Mouse (Mus musculus) heart, embryonic 16.5 days (tissue): Measurements from ENCODE around the gene Anp32e. TPM values are rescaled to one million over a fixed set of nuclear protein-coding genes. Genes with fewer than 3 reads are reported as not detected.

ENCODE experiments used
- ATAC-seq: fragments of 200-750 bp; cut with Nextera tagmentation; replicated peaks from 2 replicates; pipeline ENCODE4 v1.8.0; 2017; ENCODE audit warnings: moderate number of reproducible peaks; ENCODE audit not compliant: insufficient read depth, low FRiP score; ENCODE audit errors: extremely low read depth
- H3K27ac ChIP-seq: fragments of 300-500 bp; sonication (generic); 2 replicates; pipeline ENCODE4 v1.5.1; 2014; ENCODE audit warnings: mild to moderate bottlenecking, low read length, control low read depth, moderate library complexity
- H3K27me3 ChIP-seq: fragments of 300-500 bp; sonication (generic); 2 replicates; pipeline ENCODE4 v1.6.1; 2014; ENCODE audit warnings: low read length, mixed read lengths; ENCODE audit not compliant: control insufficient read depth, insufficient read depth
- H3K36me3 ChIP-seq: fragments of 300-500 bp; sonication (generic); 2 replicates; pipeline ENCODE4 v1.6.1; 2014; ENCODE audit not compliant: control insufficient read depth, insufficient read depth
- H3K4me1 ChIP-seq: fragments of 300-500 bp; sonication (generic); 2 replicates; pipeline ENCODE4 v1.6.1; 2014; ENCODE audit warnings: low read length, mixed read lengths; ENCODE audit not compliant: control insufficient read depth, insufficient read depth
- H3K4me2 ChIP-seq: fragments of 300-500 bp; sonication (generic); 2 replicates; pipeline ENCODE4 v1.6.1; 2014; ENCODE audit warnings: low read depth, mild to moderate bottlenecking, control low read depth, low read length
- H3K4me3 ChIP-seq: fragments of 300-500 bp; sonication (generic); 2 replicates; pipeline ENCODE4 v1.5.1; 2014; ENCODE audit warnings: mild to moderate bottlenecking, control low read depth, low read length
- H3K9ac ChIP-seq: fragments of 300-500 bp; sonication (generic); 2 replicates; pipeline ENCODE4 v1.6.1; 2014; ENCODE audit warnings: low read length, control low read depth
- H3K9me3 ChIP-seq: fragments of 300-500 bp; sonication (generic); replicated peaks from 2 replicates; pipeline ENCODE4 v1.6.1; 2016; ENCODE audit warnings: low read length; ENCODE audit not compliant: control insufficient read depth
- WGBS: fragments of 180-500 bp; shearing (Covaris S2); extraction: QIAGEN DNeasy Blood & Tissue Kit; methylation state at CpG from one replicate; pipeline ENCODE4 v1.1.7; 2014; 5-methylcytosine and 5-hydroxymethylcytosine counted together
- polyA plus RNA-seq: library from polyadenylated mRNA; unstranded; fragments of >200 nt; fragmentation: Nextera tagmentation; extraction: Ambion mirVana; gene quantifications from 2 replicates; pipeline ENCODE4 v1.2.1, GENCODE M21; 2015

The Anp32e gene
- polyA plus RNA-seq: 188 and 233 TPM in 2 replicates

DNA sequence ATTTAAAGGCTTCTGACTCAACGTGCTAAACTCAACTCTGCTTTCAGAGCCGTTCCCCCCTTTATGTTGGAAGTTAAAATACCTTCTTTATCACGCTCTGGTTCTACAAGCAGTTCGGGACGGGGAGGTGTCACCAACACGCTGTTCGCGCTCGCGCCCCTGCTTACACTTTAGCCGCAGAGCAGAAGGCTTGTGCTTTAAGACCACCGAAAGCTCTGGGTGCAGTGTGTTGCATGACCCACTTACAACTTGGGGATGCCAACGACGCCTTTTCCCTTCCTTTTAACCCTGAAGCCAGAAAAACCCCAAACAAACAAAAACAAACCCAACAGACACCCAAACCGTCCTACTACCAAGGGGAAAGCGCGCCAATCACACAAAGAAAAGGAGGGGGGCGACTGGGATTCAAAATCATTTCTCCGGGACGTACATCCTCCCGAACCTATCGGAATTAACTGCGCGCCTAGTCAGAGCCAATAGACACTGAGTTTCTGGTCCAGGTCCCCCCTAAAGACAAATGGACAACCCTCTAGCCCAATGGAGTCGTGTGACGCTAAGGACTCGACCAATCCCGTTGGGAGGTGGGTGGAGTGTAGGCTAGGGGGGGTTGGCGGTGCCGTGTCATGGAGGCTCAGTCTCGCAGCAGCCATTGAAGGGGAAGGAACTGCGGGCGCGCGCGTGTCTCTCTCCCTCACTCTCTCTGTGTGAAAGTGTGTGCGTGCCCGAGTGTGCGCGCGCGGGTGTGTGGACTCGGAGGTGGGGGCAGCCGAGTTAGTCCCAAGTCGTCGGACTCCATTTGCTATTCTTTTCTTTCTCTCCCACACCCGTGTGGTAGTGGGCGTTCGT, at the start of gene Anp32e:
Gene Anp32e (plus strand): TSS at position 589 of the 846 bp plus-strand sequence.
- ATAC-seq: peak; percentile 99
- Histone ChIP-seq H3K4me1 (peaks cover 13% of the 10 kb centered on the region), H3K4me2 (peak within 1 kb of the TSS; percentile 76), H3K27me3 (no peaks in the 10 kb centered on the region), H3K4me3 (peak within 1 kb of the TSS; percentile 93), H3K27ac (peak within 1 kb of the TSS; percentile 90), H3K9ac (peak within 1 kb of the TSS; percentile 98), H3K36me3 (peaks cover 1% of the 10 kb centered on the region; the same call in 1 of the 2 replicates), H3K9me3 (no peaks in the 10 kb centered on the region)
- whole genome bisulfite sequencing: under 1% methylated on average over 49 of the region's 49 CpGs

DNA sequence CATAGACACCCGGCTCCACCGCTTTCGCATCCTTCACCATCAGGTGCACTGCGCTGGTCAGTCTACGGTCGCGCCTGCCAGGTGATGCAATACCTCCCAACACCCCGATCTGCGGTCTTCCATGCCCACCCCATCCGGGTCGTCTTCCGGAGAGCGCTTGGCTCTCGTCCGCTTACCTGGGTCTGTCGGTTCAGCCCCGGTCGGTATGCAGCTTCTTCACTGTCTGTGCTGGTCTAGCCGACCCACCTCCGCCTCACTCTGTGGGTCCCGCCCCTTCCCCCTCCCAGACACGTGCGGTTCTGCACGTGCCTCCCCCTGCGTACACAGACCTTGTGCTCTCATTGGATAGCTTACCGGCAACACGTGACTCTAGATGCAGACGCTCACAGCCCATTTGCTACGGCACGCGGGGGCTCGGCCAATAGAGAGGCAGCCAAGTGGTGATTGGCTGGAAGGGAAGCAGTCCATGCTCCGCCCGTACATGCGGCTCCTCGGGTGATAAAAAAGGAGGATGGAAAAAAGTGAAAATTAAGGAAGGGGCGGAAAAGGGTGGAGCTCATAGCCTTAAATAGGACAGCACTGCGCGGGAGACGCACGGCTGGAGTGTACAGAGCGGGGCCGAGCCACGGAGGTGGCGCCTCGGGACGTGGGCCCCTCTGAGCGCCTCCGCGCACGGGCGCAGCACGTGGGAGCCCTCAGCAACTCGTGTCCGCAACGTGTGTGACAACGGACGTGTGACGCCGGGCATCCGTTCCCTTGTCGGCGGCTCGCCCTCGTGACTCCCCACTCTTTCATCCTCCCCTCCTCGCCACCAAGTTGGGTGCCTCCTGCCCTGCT, 46.8 kb upstream of the Anp32e start, which contains the start of gene Ciart:
Gene Ciart (minus strand): TSS at position 273 of the 837 bp plus-strand sequence.
- Histone ChIP-seq H3K4me2 (peak within 1 kb of the TSS; percentile 100), H3K9ac (peak within 1 kb of the TSS; percentile 66), H3K9me3 (no peaks in the 10 kb centered on the region), H3K27me3 (no peaks in the 10 kb centered on the region), H3K36me3 (peaks cover 8% of the 10 kb centered on the region; the same call in 1 of the 2 replicates), H3K4me1 (peaks cover 16% of the 10 kb centered on the region), H3K4me3 (peak within 1 kb of the TSS; percentile 66), H3K27ac (peak within 1 kb of the TSS; percentile 69)
- WGBS: under 1% methylated on average over 65 of the region's 66 CpGs
- peak; percentile 96 for ATAC-seq

DNA sequence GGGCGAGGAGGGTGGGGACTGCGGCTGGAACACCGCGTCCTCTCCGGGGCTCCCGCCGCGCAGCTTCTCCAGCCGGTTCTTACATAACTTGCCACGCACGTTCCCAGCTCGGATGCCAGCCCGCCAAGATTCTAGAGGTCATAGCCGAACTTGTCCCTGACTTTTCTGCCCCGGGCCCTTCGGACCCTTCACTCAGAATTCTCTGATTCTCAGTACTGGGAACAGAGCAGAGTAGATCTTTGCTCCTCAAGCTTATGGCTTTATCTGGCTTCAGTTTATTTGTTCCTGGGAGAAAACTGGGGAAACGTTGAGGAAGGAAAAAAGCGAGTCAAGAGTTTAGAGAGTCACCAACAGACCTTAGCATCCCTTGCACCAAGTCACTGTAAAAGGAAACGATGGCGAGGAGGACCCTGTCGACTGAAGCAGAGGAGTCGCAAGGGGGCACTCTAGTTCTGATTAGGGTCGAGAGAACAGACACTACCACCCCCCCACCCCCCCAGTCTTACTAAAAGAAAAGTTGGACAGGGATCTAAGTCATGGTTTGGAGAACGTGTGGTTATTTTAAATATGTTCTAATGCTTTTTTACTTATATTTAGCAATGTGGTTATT, 46.1 kb upstream of the Anp32e start:
- Histone ChIP-seq H3K27ac (peak overlapping the region; percentile 69), H3K4me1 (peaks cover 16% of the 10 kb centered on the region), H3K9ac (peak overlapping the region; percentile 66), H3K36me3 (peaks cover 8% of the 10 kb centered on the region; the same call in 1 of the 2 replicates), H3K4me2 (peak overlapping the region; percentile 100), H3K4me3 (peak overlapping the region; percentile 66), H3K9me3 (no peaks in the 10 kb centered on the region), H3K27me3 (no peaks in the 10 kb centered on the region)
- ATAC-seq: 0 out of 2 replicates have a peak, but pooled peaks have one; percentile 24
- 2% methylated on average over 24 of the region's 24 CpGs for WGBS

DNA sequence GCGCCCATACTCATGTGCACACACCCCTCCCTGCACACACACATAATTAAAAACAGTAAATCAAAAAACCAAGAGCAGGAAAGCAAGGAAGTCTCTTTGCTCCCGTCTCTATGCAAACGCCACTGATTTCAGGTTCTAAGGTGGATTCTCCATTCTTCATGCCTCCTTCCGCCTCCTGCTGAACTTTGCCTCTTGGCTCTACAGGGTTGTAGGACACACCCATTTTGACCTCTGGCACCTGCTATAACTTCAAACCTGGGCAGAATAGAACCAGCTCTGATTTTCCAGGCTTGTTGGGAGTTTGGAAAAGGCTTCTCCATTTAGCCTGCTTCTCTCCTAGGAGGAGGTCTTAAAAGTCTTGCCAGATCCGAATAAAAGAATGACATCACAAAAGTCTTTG, 44.6 kb upstream of the Anp32e start:
- Histone ChIP-seq H3K4me3 (no peak overlapping the region), H3K27ac (no peak overlapping the region), H3K27me3 (no peaks in the 10 kb centered on the region), H3K9me3 (no peaks in the 10 kb centered on the region), H3K9ac (no peak overlapping the region), H3K4me1 (peaks cover 16% of the 10 kb centered on the region), H3K4me2 (no peak overlapping the region), H3K36me3 (peaks cover 8% of the 10 kb centered on the region; the same call in 1 of the 2 replicates)
- WGBS: 86% methylated on average over 5 of the region's 5 CpGs
- no peak for ATAC-seq

DNA sequence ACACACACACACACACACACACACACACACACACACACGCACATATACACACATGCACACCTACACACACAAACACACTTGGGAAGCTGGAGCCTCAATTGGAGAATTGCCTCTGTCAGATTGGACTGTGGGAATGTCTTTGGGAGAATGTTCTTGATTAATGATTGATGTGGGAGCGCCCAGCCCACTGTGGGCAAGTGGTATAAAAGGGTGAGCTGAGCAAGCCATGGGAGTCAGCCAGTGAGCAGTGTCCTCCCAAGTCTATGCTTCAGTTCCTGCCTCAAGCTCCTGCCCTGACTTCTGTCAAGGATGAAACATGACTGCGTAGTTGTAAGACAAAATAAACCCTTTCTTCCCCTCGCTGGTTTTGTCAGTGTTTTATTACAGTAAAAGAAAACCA, 41.5 kb upstream of the Anp32e start:
- Histone ChIP-seq H3K9me3 (no peaks in the 10 kb centered on the region), H3K4me2 (no peak overlapping the region), H3K27ac (no peak overlapping the region), H3K9ac (no peak overlapping the region), H3K4me1 (peaks cover 22% of the 10 kb centered on the region), H3K27me3 (no peaks in the 10 kb centered on the region), H3K4me3 (no peak overlapping the region), H3K36me3 (peaks cover 8% of the 10 kb centered on the region; the same call in 1 of the 2 replicates)
- 75% methylated on average over 4 of the region's 4 CpGs for WGBS
- no peak for ATAC-seq

DNA sequence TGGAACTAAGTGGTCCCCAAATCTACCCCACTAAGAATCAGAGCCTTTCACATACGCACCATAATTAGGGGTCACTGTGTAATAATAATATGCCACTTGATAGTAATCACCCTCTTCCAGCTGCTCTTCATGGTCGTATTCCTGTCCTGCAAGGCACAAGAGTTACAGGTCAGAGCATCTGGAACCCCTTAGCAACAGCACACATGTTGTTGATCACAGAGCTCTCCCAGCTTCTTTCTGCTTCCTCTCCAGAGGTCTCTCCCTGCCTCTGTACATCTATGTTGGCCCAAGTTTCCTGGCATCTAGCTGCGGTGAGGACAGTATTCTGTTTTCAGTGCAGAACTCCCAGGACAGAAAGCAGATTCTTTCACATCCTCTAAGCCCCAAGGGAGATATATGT, 39.4 kb upstream of the Anp32e start:
- Histone ChIP-seq H3K9me3 (no peaks in the 10 kb centered on the region), H3K36me3 (peaks cover 5% of the 10 kb centered on the region; the same call in 1 of the 2 replicates), H3K27ac (no peak overlapping the region), H3K4me3 (no peak overlapping the region), H3K4me1 (peaks cover 24% of the 10 kb centered on the region), H3K9ac (no peak overlapping the region), H3K27me3 (no peaks in the 10 kb centered on the region), H3K4me2 (no peak overlapping the region)
- WGBS: 68% methylated on average over 3 of the region's 3 CpGs
- no peak for ATAC-seq

DNA sequence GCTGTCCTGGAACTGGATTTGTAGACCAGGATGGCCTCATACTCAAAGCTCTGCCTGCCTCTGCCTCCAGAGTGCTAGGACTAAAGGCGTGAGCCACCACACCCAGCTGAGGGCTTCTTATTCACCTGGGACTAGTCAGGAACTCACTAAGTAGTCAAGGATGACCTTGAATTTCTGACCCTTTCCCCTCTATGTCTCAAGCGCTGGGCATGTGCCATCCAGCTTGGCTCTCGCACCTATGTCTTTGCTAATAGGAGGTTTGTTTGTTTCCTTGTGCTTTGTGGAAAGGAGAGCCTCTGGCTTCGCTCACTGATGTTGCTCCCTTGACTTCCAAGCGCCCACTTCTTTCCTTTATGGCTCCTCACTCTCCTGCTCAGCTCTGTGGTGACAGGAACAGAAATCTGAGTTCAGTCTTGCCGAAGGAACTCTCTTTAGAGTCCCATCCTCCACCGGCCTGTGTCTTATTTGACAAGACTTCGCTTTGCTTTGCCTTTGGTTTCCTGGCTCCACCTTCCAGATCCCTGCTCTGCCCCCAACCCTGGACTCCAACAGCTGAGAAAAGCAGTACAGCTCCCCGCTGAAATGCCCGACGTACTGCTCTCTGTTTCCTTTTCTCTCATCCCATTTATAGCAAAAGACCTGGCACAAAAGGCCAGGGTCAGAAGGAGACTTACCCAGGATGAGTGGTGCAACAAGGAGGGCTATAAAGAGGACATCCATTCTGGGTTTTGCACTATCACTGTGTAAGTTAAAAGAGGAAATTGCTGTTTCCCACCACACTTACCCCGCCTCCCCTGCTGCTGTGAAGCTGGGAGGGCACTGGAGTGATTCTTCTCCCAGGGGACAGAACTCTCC, 37.6 kb upstream of the Anp32e start, which contains the start of gene BC028528:
Gene BC028528 (minus strand): TSS at position 795 of the 855 bp plus-strand sequence.
- peak within 1 kb of the TSS; percentile 54 for H3K4me3 ChIP-seq
- no peaks in the 10 kb centered on the region for H3K36me3 ChIP-seq
- H3K27ac ChIP-seq: peak within 1 kb of the TSS; percentile 97
- WGBS: 19% methylated on average over 12 of the region's 12 CpGs
- peak within 1 kb of the TSS; percentile 67 for H3K4me2 ChIP-seq
- no peaks in the 10 kb centered on the region for H3K9me3 ChIP-seq
- peaks cover 32% of the 10 kb centered on the region for H3K4me1 ChIP-seq
- H3K9ac ChIP-seq: peak within 1 kb of the TSS; percentile 73
- no peak for ATAC-seq
- H3K27me3 ChIP-seq: no peaks in the 10 kb centered on the region
